In the genomic region with DNA sequence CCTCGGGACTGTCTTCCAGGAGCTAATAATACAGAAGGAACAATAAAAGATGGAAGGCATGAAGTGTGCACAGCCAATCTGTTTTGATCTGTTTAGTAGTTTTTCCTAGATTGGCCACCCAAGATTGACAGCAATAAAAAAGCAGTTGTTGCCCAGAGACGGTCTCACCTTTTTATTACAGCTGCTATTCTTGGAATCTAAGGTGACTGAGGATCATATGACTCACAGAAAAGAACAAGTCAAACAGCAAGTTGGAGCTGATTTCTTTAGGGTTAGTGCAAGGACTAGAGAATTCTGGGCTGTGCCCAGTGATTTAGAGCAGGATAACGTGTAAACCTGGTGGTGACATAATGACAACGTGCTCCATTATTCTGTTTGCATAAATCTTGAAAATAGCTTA, we compare ENCODE assay signal across 34 mouse cellular contexts. TPM values are rescaled to one million over a fixed set of nuclear protein-coding genes. Genes with fewer than 3 reads are reported as not detected.
"Had no signal": no experiment of that assay in that cellular context is flagged by ENCODE, and none has a peak within 500 bp of the region (broad histone marks: within the 10 kb centered on the region; RNA-seq: fewer than 3 reads in every experiment).

No protein-coding gene starts in this region.

- H3K27me3 ChIP-seq: hindbrain, embryonic 12.5 days; limb, embryonic 12.5 days had no signal

- H3K36me3 ChIP-seq: heart, embryonic 10.5 days; heart, embryonic 12.5 days; hindbrain, embryonic 10.5 days; hindbrain, embryonic 12.5 days; limb, embryonic 10.5 days; limb, embryonic 12.5 days had no signal

- H3K4me2 ChIP-seq: heart, embryonic 12.5 days; hindbrain, embryonic 12.5 days; hindbrain, embryonic 14.5 days; limb, embryonic 12.5 days; liver, embryonic 11.5 days had no signal

- H3K9ac ChIP-seq: heart, embryonic 12.5 days; hindbrain, embryonic 12.5 days; hindbrain, embryonic 14.5 days; limb, embryonic 12.5 days had no signal

- H3K4me3 ChIP-seq: gastrocnemius, adult 2 months; heart, embryonic 10.5 days; heart, embryonic 12.5 days; hindbrain, embryonic 10.5 days; hindbrain, embryonic 12.5 days; layer of hippocampus, adult 2 months; left cerebral cortex, adult 2 months; limb, embryonic 10.5 days; limb, embryonic 12.5 days had no signal

- H3K9me3 ChIP-seq: heart, embryonic 10.5 days; limb, embryonic 10.5 days had no signal

- DNase-seq: gastrocnemius, adult 2 months; gastrocnemius, postnatal 10 days; gastrocnemius, postnatal 25 days; heart, postnatal 10 days; heart, postnatal 4 days; kidney, adult 18-20 months; kidney, adult 8-10 months; kidney, postnatal 14 days; kidney, postnatal 36 days; liver had no signal

- H3K27ac ChIP-seq: gastrocnemius, adult 2 months; heart, embryonic 10.5 days; hindbrain, embryonic 10.5 days; hindbrain, embryonic 12.5 days; hindbrain, embryonic 14.5 days; layer of hippocampus, adult 2 months; left cerebral cortex, adult 2 months; limb, embryonic 10.5 days; limb, embryonic 12.5 days had no signal

- ATAC-seq: forebrain, embryonic 16.5 days; hindbrain, embryonic 16.5 days; inflammation-experienced regulatory T-cells, adult 6 months had no signal

- H3K4me1 ChIP-seq: heart, embryonic 10.5 days; heart, embryonic 12.5 days; hindbrain, embryonic 10.5 days; hindbrain, embryonic 12.5 days; limb, embryonic 10.5 days; limb, embryonic 12.5 days had no signal

RNA-seq across cellular contexts. Expression of a gene that starts 19.5 kb away (rescaled TPM):
- total RNA-seq: gastrocnemius, adult 2 months; gastrocnemius, postnatal 10 days; granulocyte monocyte progenitor cell, adult 5-6 weeks; layer of hippocampus, postnatal 10 days had no signal
- polyA plus RNA-seq: forebrain, embryonic 16.5 days; heart, embryonic 14.5 days; hindbrain, embryonic 10.5 days; hindbrain, embryonic 12.5 days; hindbrain, embryonic 14.5 days; hindbrain, embryonic 16.5 days; inflammation-experienced regulatory T-cells, adult 6 months; kidney, embryonic 14.5 days; limb, embryonic 10.5 days; limb, embryonic 12.5 days had no signal

RNA-seq across cellular contexts. Expression of a gene that starts 21.9 kb away (rescaled TPM):
- total RNA-seq: granulocyte monocyte progenitor cell, adult 5-6 weeks had no signal
- polyA plus RNA-seq: heart, embryonic 10.5 days; inflammation-experienced regulatory T-cells, adult 6 months; kidney, embryonic 14.5 days; liver, embryonic 11.5 days had no signal

RNA-seq across cellular contexts. Expression of a gene that starts 40.4 kb away (rescaled TPM):
- total RNA-seq: gastrocnemius, adult 2 months; gastrocnemius, postnatal 25 days; granulocyte monocyte progenitor cell, adult 5-6 weeks; heart, adult 8-10 months; heart, postnatal 10 days; heart, postnatal 25 days; heart, postnatal 4 days; layer of hippocampus, adult 2 months; layer of hippocampus, postnatal 10 days; layer of hippocampus, postnatal 25 days; left cerebral cortex, adult 2 months; left cerebral cortex, postnatal 14 days; left cerebral cortex, postnatal 36 days had no signal
- polyA plus RNA-seq: forebrain, embryonic 16.5 days; heart, embryonic 10.5 days; heart, embryonic 12.5 days; heart, embryonic 14.5 days; heart, embryonic 16.5 days; hindbrain, embryonic 10.5 days; hindbrain, embryonic 12.5 days; hindbrain, embryonic 14.5 days; hindbrain, embryonic 16.5 days; inflammation-experienced regulatory T-cells, adult 6 months; kidney, embryonic 14.5 days; kidney, embryonic 16.5 days; limb, embryonic 10.5 days; limb, embryonic 12.5 days; liver, embryonic 11.5 days had no signal
